Mouse (Mus musculus): Measurements from ENCODE around the gene Itsn1. TPM values are rescaled to one million over a fixed set of nuclear protein-coding genes. Genes with fewer than 3 reads are reported as not detected.

Gene Itsn1
- polyA plus RNA-seq, 1 experiment, result 20.5 TPM

DNA sequence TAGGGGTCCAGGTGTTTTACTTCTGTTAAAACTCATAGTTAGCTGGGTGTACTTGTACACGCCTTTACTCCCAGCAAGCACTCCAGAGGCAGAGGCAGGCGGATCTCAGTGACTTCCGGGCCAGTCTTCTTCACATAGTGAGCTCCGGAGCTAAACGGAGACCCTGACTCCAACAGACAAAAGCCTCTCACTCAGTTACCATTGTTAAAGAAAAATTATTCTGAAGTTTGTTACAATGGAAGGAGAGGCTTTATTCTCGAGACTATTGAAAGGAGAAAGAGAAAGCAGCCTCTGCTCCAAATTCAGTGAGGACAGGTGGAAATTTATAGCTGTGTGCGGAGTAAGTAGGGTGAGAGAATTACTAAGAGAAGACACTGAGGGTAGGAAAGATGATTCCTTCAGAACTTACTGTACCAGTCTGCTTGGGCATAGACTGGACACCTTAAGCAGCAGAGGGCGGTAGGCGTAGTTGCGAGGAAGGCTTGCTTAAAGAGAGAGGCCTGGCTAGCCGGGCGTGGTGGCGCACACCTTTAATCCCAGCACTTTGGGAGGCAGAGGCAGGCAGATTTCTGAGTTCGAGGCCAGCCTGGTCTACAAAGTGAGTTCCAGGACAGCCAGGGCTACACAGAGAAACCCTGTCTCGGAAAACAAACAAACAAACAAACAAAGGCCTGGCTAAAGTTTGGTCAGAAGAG, 36.2 kb downstream of the Itsn1 start:
- Histone ChIP-seq H3K4me1 (ENCODE audit: control insufficient read depth, insufficient read depth, low read length) (peaks cover 7% of the 10 kb centered on the region; the same call in 1 of the 2 replicates), H3K27me3 (replicated peaks; ENCODE audit: control insufficient read depth, insufficient read depth, low read length) (no peaks in the 10 kb centered on the region), H3K4me3 (ENCODE audit: insufficient read depth, low read depth, low read length) (no peak overlapping the region), H3K36me3 (ENCODE audit: control insufficient read depth, insufficient read depth, low read length) (no peaks in the 10 kb centered on the region), H3K27ac (ENCODE audit: insufficient read depth, low read depth, low read length) (no peak overlapping the region)
- TF ChIP-seq POLR2A (IDR thresholded peaks at IDR 0.05; ENCODE audit: low read depth, low read length) (no peak), CTCF (conservative IDR thresholded peaks at IDR 0.05; ENCODE audit: insufficient read depth, insufficient read length, low read depth, low read length) (no peak)
- 94% methylated on average over 15 of the region's 15 CpGs for WGBS
- DNase-seq, result no peak

GRCm38 (mm10) chr16:91765816-91766210, 36.7 kb downstream of the Itsn1 start:
- no peak for TF ChIP-seq CTCF (conservative IDR thresholded peaks at IDR 0.05; ENCODE audit: insufficient read depth, insufficient read length, low read depth, low read length)
- no peak for TF ChIP-seq POLR2A (IDR thresholded peaks at IDR 0.05; ENCODE audit: low read depth, low read length)
- peaks cover 7% of the 10 kb centered on the region; the same call in 1 of the 2 replicates for H3K4me1 ChIP-seq (ENCODE audit: control insufficient read depth, insufficient read depth, low read length)
- no peaks in the 10 kb centered on the region for H3K36me3 ChIP-seq (ENCODE audit: control insufficient read depth, insufficient read depth, low read length)
- H3K27ac ChIP-seq (ENCODE audit: insufficient read depth, low read depth, low read length), result no peak overlapping the region
- no peak for DNase-seq
- H3K4me3 ChIP-seq (ENCODE audit: insufficient read depth, low read depth, low read length), result no peak overlapping the region
- WGBS, result 90% methylated on average over 15 of the region's 15 CpGs
- no peaks in the 10 kb centered on the region for H3K27me3 ChIP-seq (replicated peaks; ENCODE audit: control insufficient read depth, insufficient read depth, low read length)

GRCm38 (mm10) chr16:91767165-91767701, 38.2 kb downstream of the Itsn1 start:
- no peaks in the 10 kb centered on the region for H3K27me3 ChIP-seq (replicated peaks; ENCODE audit: control insufficient read depth, insufficient read depth, low read length)
- H3K36me3 ChIP-seq (ENCODE audit: control insufficient read depth, insufficient read depth, low read length), result no peaks in the 10 kb centered on the region
- H3K27ac ChIP-seq (ENCODE audit: insufficient read depth, low read depth, low read length), result no peak overlapping the region
- DNase-seq, result peak; percentile 77
- WGBS, result 58% methylated on average over 11 of the region's 11 CpGs
- TF ChIP-seq POLR2A (IDR thresholded peaks at IDR 0.05; ENCODE audit: low read depth, low read length), result no peak
- TF ChIP-seq CTCF (conservative IDR thresholded peaks at IDR 0.05; ENCODE audit: insufficient read depth, insufficient read length, low read depth, low read length), result no peak
- H3K4me3 ChIP-seq (ENCODE audit: insufficient read depth, low read depth, low read length), result no peak overlapping the region
- H3K4me1 ChIP-seq (ENCODE audit: control insufficient read depth, insufficient read depth, low read length), result no peaks in the 10 kb centered on the region; the same call in 1 of the 2 replicates

GRCm38 (mm10) chr16:91768586-91768985, 39.5 kb downstream of the Itsn1 start:
- no peak overlapping the region for H3K27ac ChIP-seq (ENCODE audit: insufficient read depth, low read depth, low read length)
- 93% methylated on average over 6 of the region's 6 CpGs for WGBS
- no peaks in the 10 kb centered on the region for H3K4me1 ChIP-seq (ENCODE audit: control insufficient read depth, insufficient read depth, low read length)
- TF ChIP-seq POLR2A (IDR thresholded peaks at IDR 0.05; ENCODE audit: low read depth, low read length) (no peak), CTCF (conservative IDR thresholded peaks at IDR 0.05; ENCODE audit: insufficient read depth, insufficient read length, low read depth, low read length) (no peak)
- H3K36me3 ChIP-seq (ENCODE audit: control insufficient read depth, insufficient read depth, low read length), result no peaks in the 10 kb centered on the region
- no peaks in the 10 kb centered on the region for H3K27me3 ChIP-seq (replicated peaks; ENCODE audit: control insufficient read depth, insufficient read depth, low read length)
- no peak overlapping the region for H3K4me3 ChIP-seq (ENCODE audit: insufficient read depth, low read depth, low read length)
- DNase-seq, result no peak

DNA sequence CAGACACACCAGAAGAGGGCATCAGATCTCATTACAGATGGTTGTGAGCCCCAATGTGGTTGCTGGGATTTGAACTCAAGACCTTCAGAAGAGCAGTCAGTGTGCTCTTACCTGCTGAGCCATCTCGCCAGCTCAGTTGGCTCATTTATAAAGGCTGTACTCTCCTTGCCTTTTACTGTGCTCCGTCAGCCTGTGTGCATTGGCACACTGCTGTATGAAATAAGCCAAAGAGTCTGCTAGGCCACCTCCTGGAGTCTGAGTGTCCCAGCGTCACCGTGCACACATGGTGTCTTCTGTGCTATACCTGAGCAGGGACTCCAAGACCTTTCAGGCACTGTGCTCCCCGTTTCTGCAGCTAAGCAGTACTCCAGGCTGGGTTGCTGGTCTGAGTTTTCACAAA, 40.8 kb downstream of the Itsn1 start:
- Histone ChIP-seq H3K27ac (ENCODE audit: insufficient read depth, low read depth, low read length) (no peak overlapping the region), H3K4me1 (ENCODE audit: control insufficient read depth, insufficient read depth, low read length) (no peaks in the 10 kb centered on the region), H3K36me3 (ENCODE audit: control insufficient read depth, insufficient read depth, low read length) (no peaks in the 10 kb centered on the region), H3K4me3 (ENCODE audit: insufficient read depth, low read depth, low read length) (no peak overlapping the region), H3K27me3 (replicated peaks; ENCODE audit: control insufficient read depth, insufficient read depth, low read length) (no peaks in the 10 kb centered on the region)
- TF ChIP-seq POLR2A (IDR thresholded peaks at IDR 0.05; ENCODE audit: low read depth, low read length), result no peak
- no peak for TF ChIP-seq CTCF (conservative IDR thresholded peaks at IDR 0.05; ENCODE audit: insufficient read depth, insufficient read length, low read depth, low read length)
- no peak for DNase-seq
- WGBS, result 91% methylated on average over 5 of the region's 5 CpGs

GRCm38 (mm10) chr16:91770662-91771061, 41.6 kb downstream of the Itsn1 start:
- DNase-seq, result no peak
- no peaks in the 10 kb centered on the region for H3K36me3 ChIP-seq (ENCODE audit: control insufficient read depth, insufficient read depth, low read length)
- H3K27ac ChIP-seq (ENCODE audit: insufficient read depth, low read depth, low read length), result no peak overlapping the region
- no peak overlapping the region for H3K4me3 ChIP-seq (ENCODE audit: insufficient read depth, low read depth, low read length)
- no peaks in the 10 kb centered on the region for H3K27me3 ChIP-seq (replicated peaks; ENCODE audit: control insufficient read depth, insufficient read depth, low read length)
- H3K4me1 ChIP-seq (ENCODE audit: control insufficient read depth, insufficient read depth, low read length), result no peaks in the 10 kb centered on the region
- TF ChIP-seq CTCF (conservative IDR thresholded peaks at IDR 0.05; ENCODE audit: insufficient read depth, insufficient read length, low read depth, low read length) (no peak), POLR2A (IDR thresholded peaks at IDR 0.05; ENCODE audit: low read depth, low read length) (no peak)
- 76% methylated on average over 5 of the region's 5 CpGs for WGBS

DNA sequence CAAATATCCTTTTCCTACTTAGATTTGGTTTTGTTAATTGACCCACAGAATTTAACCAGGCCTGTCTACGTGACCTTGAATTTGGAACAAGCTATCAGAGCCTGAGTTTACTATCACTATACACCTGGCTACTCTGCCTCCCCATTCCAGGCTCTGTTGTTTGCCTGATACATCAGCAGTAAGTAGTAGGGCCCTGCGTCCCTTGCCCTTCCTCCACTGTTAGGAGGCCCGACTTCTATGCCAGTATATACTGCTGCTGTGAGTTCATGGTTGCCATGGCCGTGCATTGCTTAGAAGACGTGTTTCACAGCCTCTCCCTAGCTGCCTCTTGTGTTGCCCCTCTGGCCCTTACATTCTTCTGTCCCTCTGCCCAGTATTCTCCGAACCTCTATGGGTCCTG, 42.3 kb downstream of the Itsn1 start:
- H3K27me3 ChIP-seq (replicated peaks; ENCODE audit: control insufficient read depth, insufficient read depth, low read length), result no peaks in the 10 kb centered on the region
- 90% methylated on average over 6 of the region's 6 CpGs for WGBS
- no peak overlapping the region for H3K27ac ChIP-seq (ENCODE audit: insufficient read depth, low read depth, low read length)
- H3K4me3 ChIP-seq (ENCODE audit: insufficient read depth, low read depth, low read length), result no peak overlapping the region
- no peaks in the 10 kb centered on the region for H3K36me3 ChIP-seq (ENCODE audit: control insufficient read depth, insufficient read depth, low read length)
- TF ChIP-seq POLR2A (IDR thresholded peaks at IDR 0.05; ENCODE audit: low read depth, low read length), result no peak
- no peak for TF ChIP-seq CTCF (conservative IDR thresholded peaks at IDR 0.05; ENCODE audit: insufficient read depth, insufficient read length, low read depth, low read length)
- no peaks in the 10 kb centered on the region for H3K4me1 ChIP-seq (ENCODE audit: control insufficient read depth, insufficient read depth, low read length)
- no peak for DNase-seq
